Mouse (Mus musculus) liver, embryonic 12.5 days (tissue): ENCODE data around the gene Fstl4. TPM values are rescaled to one million over a fixed set of nuclear protein-coding genes. Genes with fewer than 3 reads are reported as not detected.

Experiments
- ATAC-seq: fragments of 200-750 bp; cut with Nextera tagmentation; 2 replicates; pipeline ENCODE4 v1.8.0; 2017; ENCODE audit warnings: moderate number of reproducible peaks, mild to moderate bottlenecking, moderate library complexity
- H3K27ac ChIP-seq: fragments of 300-500 bp; sonication (generic); 2 replicates; pipeline ENCODE4 v1.5.1; 2016; ENCODE audit warnings: mild to moderate bottlenecking
- H3K27me3 ChIP-seq: fragments of 300-500 bp; sonication (generic); replicated peaks from 2 replicates; pipeline ENCODE4 v1.6.1; 2016; ENCODE audit warnings: mild to moderate bottlenecking, moderate library complexity
- H3K36me3 ChIP-seq: fragments of 300-500 bp; sonication (generic); 2 replicates; pipeline ENCODE4 v1.6.1; 2016; ENCODE audit warnings: mild to moderate bottlenecking, moderate library complexity
- H3K4me1 ChIP-seq: fragments of 300-500 bp; sonication (generic); 2 replicates; pipeline ENCODE4 v1.6.1; 2016
- H3K4me2 ChIP-seq: fragments of 300-500 bp; sonication (generic); 2 replicates; pipeline ENCODE4 v1.6.1; 2016; ENCODE audit warnings: mild to moderate bottlenecking, moderate library complexity
- H3K4me3 ChIP-seq: fragments of 300-500 bp; sonication (generic); 2 replicates; pipeline ENCODE4 v1.5.1; 2016; ENCODE audit warnings: mild to moderate bottlenecking, moderate library complexity
- H3K9ac ChIP-seq: fragments of 300-500 bp; sonication (generic); 2 replicates; pipeline ENCODE4 v1.6.1; 2016; ENCODE audit warnings: mild to moderate bottlenecking, moderate library complexity
- H3K9me3 ChIP-seq: fragments of 300-500 bp; sonication (generic); replicated peaks from 2 replicates; pipeline ENCODE4 v1.6.1; 2016; ENCODE audit warnings: mild to moderate bottlenecking, moderate library complexity
- WGBS: fragments of 180-500 bp; shearing (Covaris S2); methylation state at CpG from one replicate; pipeline ENCODE4 v1.1.7; 2016; ENCODE audit not compliant: insufficient replicate concordance; 5-methylcytosine and 5-hydroxymethylcytosine counted together
- polyA plus RNA-seq: library from polyadenylated mRNA; unstranded; fragments of >200 nt; fragmentation: Nextera tagmentation; extraction: Ambion mirVana; gene quantifications from 2 replicates; pipeline ENCODE4 v1.2.1, GENCODE M21; 2016

Gene Fstl4
- polyA plus RNA-seq, 1 experiment from 2014 or later = 0.27 TPM

DNA sequence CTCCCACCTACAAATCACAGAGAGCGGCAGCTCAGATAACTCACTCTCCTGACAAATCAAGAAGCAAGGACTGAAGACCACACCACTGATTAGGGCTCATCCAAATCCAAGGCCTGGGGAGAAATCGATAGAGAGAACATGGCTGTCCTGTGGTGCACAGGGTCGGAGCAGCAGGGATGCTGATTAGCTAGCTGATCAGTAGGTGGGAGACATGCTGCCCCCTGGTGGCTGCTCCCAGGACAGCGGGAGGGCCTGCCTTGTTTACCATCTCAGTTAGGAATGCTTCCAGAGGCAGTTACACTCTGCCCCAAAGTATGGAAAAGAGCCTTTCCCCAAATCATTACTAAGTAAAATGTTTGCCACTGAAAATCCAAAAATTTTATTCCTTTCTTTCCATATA lies 267.9 kb downstream of the Fstl4 start:
- Histone ChIP-seq H3K4me2 (no peak overlapping the region), H3K36me3 (no peaks in the 10 kb centered on the region), H3K27me3 (no peaks in the 10 kb centered on the region), H3K27ac (no peak overlapping the region), H3K4me3 (no peak overlapping the region), H3K9ac (no peak overlapping the region), H3K4me1 (no peaks in the 10 kb centered on the region), H3K9me3 (no peaks in the 10 kb centered on the region)
- 25% methylated on average over 4 of the region's 4 CpGs for WGBS
- ATAC-seq = no peak

DNA sequence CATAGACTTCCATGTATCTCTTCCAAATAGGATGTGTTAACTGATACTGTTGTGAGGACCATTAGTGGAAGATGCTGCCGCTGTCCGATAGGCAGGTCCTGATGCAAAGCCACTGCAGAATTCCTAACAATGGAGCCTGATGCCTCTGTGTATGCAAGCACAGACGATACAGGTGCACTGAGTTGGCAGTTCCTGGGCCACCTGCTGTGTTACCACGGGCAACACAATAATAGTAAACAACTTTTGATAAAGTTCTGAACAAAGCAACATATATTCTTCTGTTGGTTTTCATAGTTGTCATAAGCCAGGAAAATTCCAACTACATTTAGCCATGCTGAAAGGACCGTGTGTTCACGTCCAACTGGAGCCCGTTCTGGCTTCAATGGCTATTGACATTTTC lies 271.0 kb downstream of the Fstl4 start:
- no peak for ATAC-seq
- Histone ChIP-seq H3K27ac (no peak overlapping the region), H3K4me3 (no peak overlapping the region), H3K27me3 (no peaks in the 10 kb centered on the region), H3K9ac (no peak overlapping the region), H3K4me2 (no peak overlapping the region), H3K4me1 (no peaks in the 10 kb centered on the region), H3K36me3 (no peaks in the 10 kb centered on the region), H3K9me3 (no peaks in the 10 kb centered on the region)
- 66% methylated on average over 7 of the region's 7 CpGs for WGBS

- H3K4me2 ChIP-seq = no peak overlapping the region
- 0 out of 2 replicates have a peak, but pooled peaks cover 2% of the 10 kb centered on the region for H3K4me1 ChIP-seq
- no peaks in the 10 kb centered on the region for H3K27me3 ChIP-seq
- no peak for ATAC-seq
- H3K9ac ChIP-seq = no peak overlapping the region
- 63% methylated on average over 6 of the region's 6 CpGs for WGBS
- H3K36me3 ChIP-seq = no peaks in the 10 kb centered on the region
- H3K27ac ChIP-seq = no peak overlapping the region
- no peaks in the 10 kb centered on the region for H3K9me3 ChIP-seq
- no peak overlapping the region for H3K4me3 ChIP-seq
Observed at GRCm38 (mm10) chr11:53046850-53047249, 282.4 kb downstream of the Fstl4 start.

- Histone ChIP-seq H3K9me3 (no peaks in the 10 kb centered on the region), H3K4me1 (peaks cover 34% of the 10 kb centered on the region), H3K4me2 (no peak overlapping the region), H3K4me3 (no peak overlapping the region), H3K9ac (no peak overlapping the region), H3K27me3 (no peaks in the 10 kb centered on the region), H3K36me3 (no peaks in the 10 kb centered on the region), H3K27ac (no peak overlapping the region)
- 15% methylated on average over 5 of the region's 5 CpGs for WGBS
- peak; percentile 44; the same call in 1 of the 2 replicates for ATAC-seq
Observed at GRCm38 (mm10) chr11:53054151-53054550, 289.7 kb downstream of the Fstl4 start.

DNA sequence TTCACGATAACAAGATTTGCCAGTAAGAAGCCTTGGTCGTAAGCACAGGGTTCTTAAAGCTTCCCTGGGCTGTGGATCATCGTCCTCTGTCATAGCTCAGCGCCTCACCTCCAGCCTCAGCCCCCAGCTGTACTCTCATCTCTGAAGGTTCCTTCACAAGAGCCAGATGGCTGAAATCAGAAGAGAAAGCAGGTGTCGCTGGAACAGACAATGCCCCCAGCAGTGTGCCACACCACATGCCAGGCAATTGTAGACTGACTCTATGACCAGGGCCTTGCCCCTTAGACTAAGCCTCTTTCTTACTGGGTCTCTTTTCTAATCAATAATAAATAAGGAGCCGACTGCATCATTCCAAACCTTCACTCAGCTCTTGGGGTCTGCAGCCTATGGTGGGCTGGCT lies 291.5 kb downstream of the Fstl4 start:
- Histone ChIP-seq H3K4me2 (no peak overlapping the region), H3K27ac (no peak overlapping the region), H3K36me3 (no peaks in the 10 kb centered on the region), H3K4me3 (no peak overlapping the region), H3K9me3 (no peaks in the 10 kb centered on the region), H3K27me3 (0 out of 2 replicates have a peak, but pooled peaks cover 1% of the 10 kb centered on the region), H3K4me1 (peaks cover 31% of the 10 kb centered on the region), H3K9ac (no peak overlapping the region)
- 74% methylated on average over 6 of the region's 6 CpGs for WGBS
- no peak for ATAC-seq

GRCm38 (mm10) chr11:53056781-53057180 lies 292.3 kb downstream of the Fstl4 start:
- no peaks in the 10 kb centered on the region for H3K9me3 ChIP-seq
- H3K36me3 ChIP-seq = no peaks in the 10 kb centered on the region
- no peak overlapping the region for H3K27ac ChIP-seq
- 0 out of 2 replicates have a peak, but pooled peaks cover 4% of the 10 kb centered on the region for H3K27me3 ChIP-seq
- H3K4me3 ChIP-seq = no peak overlapping the region
- 68% methylated on average over 6 of the region's 6 CpGs for WGBS
- peaks cover 31% of the 10 kb centered on the region for H3K4me1 ChIP-seq
- H3K4me2 ChIP-seq = no peak overlapping the region
- ATAC-seq = no peak
- no peak overlapping the region for H3K9ac ChIP-seq

DNA sequence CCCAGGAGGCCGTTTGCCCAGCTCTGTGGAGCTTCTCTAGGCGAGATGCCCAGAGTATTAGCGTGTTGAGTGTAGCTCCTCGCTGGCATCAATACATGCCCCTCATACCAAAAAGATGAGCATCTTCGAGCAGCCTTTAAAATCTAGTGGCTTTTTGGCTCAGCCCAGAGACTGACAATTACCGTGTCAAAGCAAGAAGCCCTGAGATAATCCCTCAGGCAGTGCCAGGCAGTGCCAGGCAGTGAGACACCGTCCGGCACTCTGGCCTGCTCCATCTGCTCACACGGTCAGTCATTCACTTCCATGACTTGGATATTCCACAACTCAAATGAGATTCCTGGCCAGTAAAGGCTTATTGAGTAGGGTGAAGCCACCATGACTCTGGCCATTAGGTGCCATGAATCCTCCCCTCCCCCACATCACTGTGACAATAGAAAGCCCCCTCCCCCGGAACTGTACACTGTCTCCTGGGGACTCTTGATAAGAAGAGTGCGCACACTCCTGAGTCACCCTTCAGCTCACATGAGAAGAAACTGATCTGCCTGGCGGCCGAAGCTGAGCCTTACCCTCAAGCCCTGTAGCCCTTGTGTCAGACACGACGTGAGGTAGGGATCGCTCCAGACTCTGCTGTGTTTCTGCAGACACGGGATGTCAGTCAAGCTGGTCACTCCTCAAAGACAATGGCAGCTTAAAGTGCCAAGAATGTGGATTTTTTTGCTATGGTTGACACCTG lies 293.6 kb downstream of the Fstl4 start:
- WGBS = 43% methylated on average over 17 of the region's 17 CpGs
- H3K9ac ChIP-seq = no peak overlapping the region
- H3K36me3 ChIP-seq = no peaks in the 10 kb centered on the region
- H3K27me3 ChIP-seq = 0 out of 2 replicates have a peak, but pooled peaks cover 4% of the 10 kb centered on the region
- H3K4me1 ChIP-seq = peaks cover 31% of the 10 kb centered on the region
- H3K4me3 ChIP-seq = no peak overlapping the region
- H3K4me2 ChIP-seq = peak overlapping the region; percentile 31
- peak; percentile 49; the same call in 1 of the 2 replicates for ATAC-seq
- no peaks in the 10 kb centered on the region for H3K9me3 ChIP-seq
- no peak overlapping the region for H3K27ac ChIP-seq

- 7% methylated on average over 7 of the region's 7 CpGs for WGBS
- 0 out of 2 replicates have a peak, but pooled peaks cover 4% of the 10 kb centered on the region for H3K27me3 ChIP-seq
- peak overlapping the region; percentile 31 for H3K4me2 ChIP-seq
- ATAC-seq = no peak
- no peak overlapping the region for H3K4me3 ChIP-seq
- H3K27ac ChIP-seq = no peak overlapping the region
- H3K36me3 ChIP-seq = no peaks in the 10 kb centered on the region
- peaks cover 31% of the 10 kb centered on the region for H3K4me1 ChIP-seq
- H3K9me3 ChIP-seq = no peaks in the 10 kb centered on the region
- H3K9ac ChIP-seq = no peak overlapping the region
Observed at GRCm38 (mm10) chr11:53058557-53058956, 294.1 kb downstream of the Fstl4 start.

GRCm38 (mm10) chr11:53067699-53068478 lies 303.5 kb downstream of the Fstl4 start:
- Histone ChIP-seq H3K4me2 (no peak overlapping the region), H3K36me3 (no peaks in the 10 kb centered on the region), H3K4me1 (no peaks in the 10 kb centered on the region), H3K9me3 (no peaks in the 10 kb centered on the region), H3K27ac (no peak overlapping the region), H3K4me3 (no peak overlapping the region), H3K27me3 (peaks cover 4% of the 10 kb centered on the region; the same call in 1 of the 2 replicates), H3K9ac (no peak overlapping the region)
- no peak for ATAC-seq
- WGBS = 64% methylated on average over 14 of the region's 14 CpGs

DNA sequence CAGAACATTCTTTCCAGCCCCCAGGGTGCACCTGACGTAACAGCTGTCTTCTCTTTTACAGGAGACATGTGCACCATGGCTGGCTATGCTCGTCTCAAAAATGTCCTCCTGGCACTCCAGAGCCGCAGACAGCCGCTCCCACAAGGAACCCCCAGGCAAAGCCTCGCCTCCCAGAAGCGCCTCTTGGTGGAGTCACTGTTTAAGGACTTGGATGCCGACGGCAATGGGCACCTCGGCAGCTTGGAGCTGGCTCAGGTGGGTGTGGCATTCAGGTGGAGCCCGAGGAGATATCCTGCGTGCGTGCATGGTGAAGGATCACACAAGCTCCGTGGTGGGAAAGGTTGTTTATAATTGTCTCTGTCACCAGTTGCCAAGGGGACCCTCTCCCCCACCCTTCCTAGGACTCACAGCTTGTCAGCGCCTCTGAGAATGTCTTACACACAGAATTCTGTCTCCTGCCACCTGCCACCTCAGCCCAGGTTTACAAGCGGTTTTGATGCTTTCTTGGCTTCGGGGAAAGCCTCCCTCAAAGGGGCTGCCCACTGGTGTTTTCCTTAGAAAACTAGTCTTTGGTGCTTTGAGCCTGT lies 304.1 kb downstream of the Fstl4 start:
- Histone ChIP-seq H3K4me2 (no peak overlapping the region), H3K4me1 (no peaks in the 10 kb centered on the region), H3K27me3 (peaks cover 4% of the 10 kb centered on the region; the same call in 1 of the 2 replicates), H3K36me3 (no peaks in the 10 kb centered on the region), H3K9me3 (no peaks in the 10 kb centered on the region), H3K27ac (no peak overlapping the region), H3K4me3 (no peak overlapping the region), H3K9ac (no peak overlapping the region)
- no peak for ATAC-seq
- 66% methylated on average over 16 of the region's 16 CpGs for WGBS

- Histone ChIP-seq H3K4me2 (no peak overlapping the region), H3K36me3 (no peaks in the 10 kb centered on the region), H3K27me3 (peaks cover 4% of the 10 kb centered on the region; the same call in 1 of the 2 replicates), H3K27ac (no peak overlapping the region), H3K9ac (no peak overlapping the region), H3K9me3 (no peaks in the 10 kb centered on the region), H3K4me3 (no peak overlapping the region), H3K4me1 (no peaks in the 10 kb centered on the region)
- WGBS = 61% methylated on average over 6 of the region's 6 CpGs
- no peak for ATAC-seq
Observed at GRCm38 (mm10) chr11:53069751-53070150, 305.3 kb downstream of the Fstl4 start.

DNA sequence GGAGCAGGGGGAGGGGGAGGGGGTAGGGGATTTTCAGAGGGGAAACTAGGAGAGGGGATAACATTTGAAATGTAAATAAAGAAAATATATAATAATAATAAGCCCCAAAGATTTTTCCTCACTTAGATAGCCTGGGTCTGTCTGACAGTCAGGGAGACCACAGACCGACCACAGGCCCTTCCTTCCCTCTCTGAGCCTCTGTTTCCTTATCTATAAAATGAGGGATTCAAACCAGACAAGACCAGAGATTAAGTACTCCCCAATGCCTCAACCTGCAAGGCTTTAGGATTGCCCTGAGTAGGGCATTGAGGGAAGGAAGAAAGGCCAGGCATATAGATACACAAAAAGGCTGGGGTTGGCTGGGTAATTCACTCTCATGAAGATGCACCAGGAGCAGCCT lies 307.2 kb downstream of the Fstl4 start:
- ATAC-seq = no peak
- 14% methylated on average over 1 of the region's 1 CpGs for WGBS
- H3K36me3 ChIP-seq = no peaks in the 10 kb centered on the region
- H3K4me1 ChIP-seq = no peaks in the 10 kb centered on the region
- H3K4me2 ChIP-seq = no peak overlapping the region
- no peak overlapping the region for H3K9ac ChIP-seq
- no peak overlapping the region for H3K4me3 ChIP-seq
- H3K27ac ChIP-seq = no peak overlapping the region
- H3K27me3 ChIP-seq = peaks cover 4% of the 10 kb centered on the region; the same call in 1 of the 2 replicates
- no peaks in the 10 kb centered on the region for H3K9me3 ChIP-seq
